Mouse (Mus musculus): ENCODE results near the gene Ccdc71. TPM values are rescaled to one million over a fixed set of nuclear protein-coding genes. Genes with fewer than 3 reads are reported as not detected.

The Ccdc71 gene
- total and polyA plus RNA-seq, 2 experiments from 2014 or later: 24.0 to 25.1 TPM

GRCm38 (mm10) chr9:108508776-108509175, 48.4 kb downstream of the Ccdc71 start:
- H3K27ac ChIP-seq (ENCODE audit: low read depth): no peak overlapping the region

More at GRCm38 (mm10) chr9:108508776-108509175, 48.4 kb downstream of the Ccdc71 start:
- H3K27me3 ChIP-seq (ENCODE audit: control insufficient read depth, insufficient read depth, low read length): no peaks in the 10 kb centered on the region
- peaks cover 36% of the 10 kb centered on the region for H3K36me3 ChIP-seq (replicated peaks; ENCODE audit: control insufficient read depth, insufficient read depth, low read length)
- H3K9ac ChIP-seq (replicated peaks; ENCODE audit: low read depth, low read length): peak overlapping the region; percentile 73
- ATAC-seq (ENCODE audit: insufficient read depth, low read depth) (no peak), DNase-seq (ENCODE audit: low spot score) (no peak)
- peak overlapping the region; percentile 94 for H3K4me2 ChIP-seq (ENCODE audit: low read depth, low read length)
- no peaks in the 10 kb centered on the region for H3K9me3 ChIP-seq (replicated peaks; ENCODE audit: control insufficient read depth, low read length)
- peaks cover 8% of the 10 kb centered on the region for H3K4me1 ChIP-seq (ENCODE audit: control insufficient read depth, insufficient read depth)
- H3K4me3 ChIP-seq (ENCODE audit: low read depth, low read length): peak overlapping the region; percentile 77
- 84% methylated on average over 7 of the region's 7 CpGs for WGBS
- TF ChIP-seq EP300 (IDR thresholded peaks at IDR 0.05; ENCODE audit: low read depth): no peak
- no peak for TF ChIP-seq CTCF (IDR thresholded peaks at IDR 0.05; ENCODE audit: low read depth)

Other genes with a start within 250 kb of the Ccdc71 start
- gene Dag1, start 196.6 kb upstream of the Ccdc71 start, total RNA-seq (2014; rRNA removed; ENCODE audit: low replicate concordance): 209 and 229 TPM in 2 replicates
- 99.2 and 106 TPM in 2 replicates for gene Dag1, start 196.6 kb upstream of the Ccdc71 start, polyA plus RNA-seq (2015; fragmentation: Nextera tagmentation; extraction: Ambion mirVana)
- 12.9 and 22.4 TPM in 2 replicates for gene Nicn1, start 170.1 kb upstream of the Ccdc71 start, total RNA-seq (2014; rRNA removed; ENCODE audit: low replicate concordance)
- gene Nicn1, start 170.1 kb upstream of the Ccdc71 start, polyA plus RNA-seq (2015; fragmentation: Nextera tagmentation; extraction: Ambion mirVana): 20.5 and 20.9 TPM in 2 replicates
- 3.7 and 14.5 TPM in 2 replicates for gene Amt, start 163.7 kb upstream of the Ccdc71 start, total RNA-seq (2014; rRNA removed; ENCODE audit: low replicate concordance)
- 5.4 and 6.4 TPM in 2 replicates for gene Amt, start 163.7 kb upstream of the Ccdc71 start, polyA plus RNA-seq (2015; fragmentation: Nextera tagmentation; extraction: Ambion mirVana)
- gene Rhoa, start 154.4 kb upstream of the Ccdc71 start, total RNA-seq (2014; rRNA removed; ENCODE audit: low replicate concordance): 167 and 207 TPM in 2 replicates
- gene Rhoa, start 154.4 kb upstream of the Ccdc71 start, polyA plus RNA-seq (2015; fragmentation: Nextera tagmentation; extraction: Ambion mirVana): 326 and 332 TPM in 2 replicates
- gene Tcta, start 154.4 kb upstream of the Ccdc71 start, total RNA-seq (2014; rRNA removed; ENCODE audit: low replicate concordance): 46.1 and 46.9 TPM in 2 replicates
- 42.1 and 49.9 TPM in 2 replicates for gene Tcta, start 154.4 kb upstream of the Ccdc71 start, polyA plus RNA-seq (2015; fragmentation: Nextera tagmentation; extraction: Ambion mirVana)
- 319 and 336 TPM in 2 replicates for gene Gpx1, start 121.6 kb upstream of the Ccdc71 start, total RNA-seq (2014; rRNA removed; ENCODE audit: low replicate concordance)
- gene Gpx1, start 121.6 kb upstream of the Ccdc71 start, polyA plus RNA-seq (2015; fragmentation: Nextera tagmentation; extraction: Ambion mirVana): 578 and 581 TPM in 2 replicates
- gene Usp4, start 112.7 kb upstream of the Ccdc71 start, total RNA-seq (2014; rRNA removed; ENCODE audit: low replicate concordance): 71.1 and 76.8 TPM in 2 replicates
- gene Usp4, start 112.7 kb upstream of the Ccdc71 start, polyA plus RNA-seq (2015; fragmentation: Nextera tagmentation; extraction: Ambion mirVana): 54.9 and 60.6 TPM in 2 replicates
- not detected in 2 replicates for gene 1700102P08Rik, start 67.7 kb upstream of the Ccdc71 start, total RNA-seq (2014; rRNA removed; ENCODE audit: low replicate concordance)
- 0.27 TPM in 1 of 2 replicates, not detected in the other for gene 1700102P08Rik, start 67.7 kb upstream of the Ccdc71 start, polyA plus RNA-seq (2015; fragmentation: Nextera tagmentation; extraction: Ambion mirVana)
- not detected in 2 replicates for gene Ccdc36, start 32.0 kb upstream of the Ccdc71 start, total RNA-seq (2014; rRNA removed; ENCODE audit: low replicate concordance)
- gene Ccdc36, start 32.0 kb upstream of the Ccdc71 start, polyA plus RNA-seq (2015; fragmentation: Nextera tagmentation; extraction: Ambion mirVana): 0.14 and 0.25 TPM in 2 replicates
- not detected in 2 replicates for gene BC048562, start 24.0 kb upstream of the Ccdc71 start, total RNA-seq (2014; rRNA removed; ENCODE audit: low replicate concordance)
- not detected in 2 replicates for gene BC048562, start 24.0 kb upstream of the Ccdc71 start, polyA plus RNA-seq (2015; fragmentation: Nextera tagmentation; extraction: Ambion mirVana)
- gene Klhdc8b, start 1.1 kb downstream of the Ccdc71 start, total RNA-seq (2014; rRNA removed; ENCODE audit: low replicate concordance): 180 and 186 TPM in 2 replicates
- 91.6 and 92.7 TPM in 2 replicates for gene Klhdc8b, start 1.1 kb downstream of the Ccdc71 start, polyA plus RNA-seq (2015; fragmentation: Nextera tagmentation; extraction: Ambion mirVana)
- 161 and 182 TPM in 2 replicates for gene Lamb2, start 19.2 kb downstream of the Ccdc71 start, total RNA-seq (2014; rRNA removed; ENCODE audit: low replicate concordance)
- gene Lamb2, start 19.2 kb downstream of the Ccdc71 start, polyA plus RNA-seq (2015; fragmentation: Nextera tagmentation; extraction: Ambion mirVana): 44.4 and 50.8 TPM in 2 replicates
- 108 and 136 TPM in 2 replicates for gene Usp19, start 30.1 kb downstream of the Ccdc71 start, total RNA-seq (2014; rRNA removed; ENCODE audit: low replicate concordance)
- gene Usp19, start 30.1 kb downstream of the Ccdc71 start, polyA plus RNA-seq (2015; fragmentation: Nextera tagmentation; extraction: Ambion mirVana): 34.8 and 38.2 TPM in 2 replicates
- gene Qars, start 47.2 kb downstream of the Ccdc71 start, total RNA-seq (2014; rRNA removed; ENCODE audit: low replicate concordance): 175 and 188 TPM in 2 replicates
- gene Qars, start 47.2 kb downstream of the Ccdc71 start, polyA plus RNA-seq (2015; fragmentation: Nextera tagmentation; extraction: Ambion mirVana): 44.7 and 49.2 TPM in 2 replicates
- 138 and 154 TPM in 2 replicates for gene Qrich1, start 56.3 kb downstream of the Ccdc71 start, total RNA-seq (2014; rRNA removed; ENCODE audit: low replicate concordance)
- 52.5 and 55.4 TPM in 2 replicates for gene Qrich1, start 56.3 kb downstream of the Ccdc71 start, polyA plus RNA-seq (2015; fragmentation: Nextera tagmentation; extraction: Ambion mirVana)
- gene Impdh2, start 99.8 kb downstream of the Ccdc71 start, total RNA-seq (2014; rRNA removed; ENCODE audit: low replicate concordance): 69.2 and 87.5 TPM in 2 replicates
- 52.6 and 54.7 TPM in 2 replicates for gene Impdh2, start 99.8 kb downstream of the Ccdc71 start, polyA plus RNA-seq (2015; fragmentation: Nextera tagmentation; extraction: Ambion mirVana)
- gene Ndufaf3, start 106.9 kb downstream of the Ccdc71 start, total RNA-seq (2014; rRNA removed; ENCODE audit: low replicate concordance): 41.3 and 84.4 TPM in 2 replicates
- 82.6 and 86.1 TPM in 2 replicates for gene Ndufaf3, start 106.9 kb downstream of the Ccdc71 start, polyA plus RNA-seq (2015; fragmentation: Nextera tagmentation; extraction: Ambion mirVana)
- 54.0 and 71.1 TPM in 2 replicates for gene Dalrd3, start 109.4 kb downstream of the Ccdc71 start, total RNA-seq (2014; rRNA removed; ENCODE audit: low replicate concordance)
- gene Dalrd3, start 109.4 kb downstream of the Ccdc71 start, polyA plus RNA-seq (2015; fragmentation: Nextera tagmentation; extraction: Ambion mirVana): 38.3 and 39.6 TPM in 2 replicates
- gene Wdr6, start 118.2 kb downstream of the Ccdc71 start, total RNA-seq (2014; rRNA removed; ENCODE audit: low replicate concordance): 44.9 and 53.2 TPM in 2 replicates
- gene Wdr6, start 118.2 kb downstream of the Ccdc71 start, polyA plus RNA-seq (2015; fragmentation: Nextera tagmentation; extraction: Ambion mirVana): 21.1 and 25.1 TPM in 2 replicates
- gene P4htm, start 137.1 kb downstream of the Ccdc71 start, total RNA-seq (2014; rRNA removed; ENCODE audit: low replicate concordance): 18.7 and 37.8 TPM in 2 replicates
- 16.6 and 17.7 TPM in 2 replicates for gene P4htm, start 137.1 kb downstream of the Ccdc71 start, polyA plus RNA-seq (2015; fragmentation: Nextera tagmentation; extraction: Ambion mirVana)
- gene Arih2, start 188.9 kb downstream of the Ccdc71 start, total RNA-seq (2014; rRNA removed; ENCODE audit: low replicate concordance): 59.5 and 76.4 TPM in 2 replicates
- gene Arih2, start 188.9 kb downstream of the Ccdc71 start, polyA plus RNA-seq (2015; fragmentation: Nextera tagmentation; extraction: Ambion mirVana): 33.8 and 38.2 TPM in 2 replicates
- gene Slc25a20, start 201.6 kb downstream of the Ccdc71 start, total RNA-seq (2014; rRNA removed; ENCODE audit: low replicate concordance): 95.7 and 137 TPM in 2 replicates
- 240 and 248 TPM in 2 replicates for gene Slc25a20, start 201.6 kb downstream of the Ccdc71 start, polyA plus RNA-seq (2015; fragmentation: Nextera tagmentation; extraction: Ambion mirVana)
- 48.2 and 52.8 TPM in 2 replicates for gene Prkar2a, start 228.8 kb downstream of the Ccdc71 start, total RNA-seq (2014; rRNA removed; ENCODE audit: low replicate concordance)
- 17.8 and 20.7 TPM in 2 replicates for gene Prkar2a, start 228.8 kb downstream of the Ccdc71 start, polyA plus RNA-seq (2015; fragmentation: Nextera tagmentation; extraction: Ambion mirVana)

All from heart, postnatal 0 days (tissue).